Mouse (Mus musculus) CH12.LX (cell line): ENCODE measurements at regions not wholly inside any gene's neighbourhood (a gene's known extent, or its start where the extent isn't known, plus 50 kb on each side); places are given as distances from the start of the nearest gene placed in this dataset.
A peak's percentile ranks its signal among the peaks of the same experiment; 100 is the strongest.

Experiments
- BHLHE40 ChIP-seq: IDR thresholded peaks from 2 replicates; pipeline ENCODE4 v1.6.1; 2011; ENCODE audit warnings: mild to moderate bottlenecking, low read depth, low read length, improper control_type of control experiment
- CTCF ChIP-seq, 2 experiments: IDR thresholded peaks in 1 of 2; conservative IDR thresholded peaks in 1 of 2; 2 replicates each; pipeline ENCODE4 v1.5.1; 2011 to 2012; ENCODE audit warnings: low read depth in 2 of 2, low read length in 2 of 2, improper control_type of control experiment in 1 of 2, inconsistent platforms in 1 of 2, mild to moderate bottlenecking in 1 of 2, moderate library complexity in 1 of 2
- EP300 ChIP-seq: IDR thresholded peaks from 2 replicates; pipeline ENCODE4 v1.6.1; 2011; ENCODE audit warnings: low read length, improper control_type of control experiment
- HCFC1 ChIP-seq: IDR thresholded peaks from 2 replicates; pipeline ENCODE4 v1.6.1; 2012; ENCODE audit warnings: low read depth, mild to moderate bottlenecking, inconsistent platforms, low read length, improper control_type of control experiment
- JUN ChIP-seq: IDR thresholded peaks from 2 replicates; pipeline ENCODE4 v1.6.1; 2011; ENCODE audit warnings: low read depth, mild to moderate bottlenecking, low read length, improper control_type of control experiment, moderate library complexity; ENCODE audit not compliant: insufficient read depth
- MAFK ChIP-seq: IDR thresholded peaks from 2 replicates; pipeline ENCODE4 v1.6.1; 2011; ENCODE audit warnings: low read length, improper control_type of control experiment; ENCODE audit not compliant: insufficient replicate concordance
- MAX ChIP-seq: IDR thresholded peaks from 2 replicates; pipeline ENCODE4 v1.6.1; 2011; ENCODE audit warnings: low read length, improper control_type of control experiment
- MAZ ChIP-seq: IDR thresholded peaks from 2 replicates; pipeline ENCODE4 v1.6.1; 2012; ENCODE audit warnings: low read depth, mild to moderate bottlenecking, inconsistent platforms, low read length, improper control_type of control experiment, moderate library complexity
- MEF2A ChIP-seq: IDR thresholded peaks from 2 replicates; pipeline ENCODE4 v1.6.1; 2014; ENCODE audit warnings: low read depth, mild to moderate bottlenecking, inconsistent platforms, low read length, improper control_type of control experiment, borderline replicate concordance
- POLR2A ChIP-seq: IDR thresholded peaks from 2 replicates; pipeline ENCODE4 v1.6.1; 2011; ENCODE audit warnings: low read depth, mild to moderate bottlenecking, improper control_type of control experiment, low read length
- POLR2AphosphoS2 ChIP-seq: IDR thresholded peaks from 2 replicates; pipeline ENCODE4 v1.6.1; 2011; ENCODE audit warnings: low read depth, low read length, improper control_type of control experiment
- SMC3 ChIP-seq: IDR thresholded peaks from 2 replicates; pipeline ENCODE4 v1.6.1; 2011; ENCODE audit warnings: low read depth, low read length, improper control_type of control experiment
- TCF12 ChIP-seq: IDR thresholded peaks from 2 replicates; pipeline ENCODE4 v1.6.1; 2014; ENCODE audit warnings: low read depth, mild to moderate bottlenecking, inconsistent platforms, low read length, improper control_type of control experiment
- ZC3H11A ChIP-seq: IDR thresholded peaks from 2 replicates; pipeline ENCODE4 v1.6.1; 2012; ENCODE audit warnings: low read depth, mild to moderate bottlenecking, inconsistent platforms, low read length, improper control_type of control experiment

DNA sequence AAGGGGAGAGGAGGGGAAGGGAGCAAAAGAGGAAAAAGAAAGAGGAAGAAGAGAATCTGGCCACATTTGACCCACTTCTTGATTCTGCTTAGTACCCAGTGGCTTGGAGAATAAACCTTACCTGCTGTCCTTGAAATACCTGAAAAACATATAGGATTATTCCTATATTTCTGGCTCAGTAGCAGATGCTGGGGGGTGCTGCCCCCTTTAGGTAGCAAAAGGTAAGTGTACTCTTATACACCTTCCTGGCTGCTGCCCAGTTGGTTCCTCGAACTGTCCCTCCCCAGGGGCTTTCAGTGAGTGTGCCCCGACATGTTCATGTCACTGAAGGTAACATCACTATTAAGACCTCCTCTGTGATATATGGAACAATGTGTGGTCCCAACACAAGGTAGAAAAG lies 180.7 kb upstream of the Kdm8 start:
- TF ChIP-seq MEF2A (no peak), MAFK (no peak), EP300 (no peak), CTCF (conservative IDR thresholded peaks at IDR 0.05 in 1 of 2, IDR thresholded peaks at IDR 0.05 in 1 of 2; ENCODE audit: low read depth in 2 of 2, low read length in 2 of 2) (peak; percentile 11 to 42; a peak in 2 of 4 replicates), POLR2A (no peak), MAX (no peak), TCF12 (no peak), JUN (no peak), SMC3 (no peak), BHLHE40 (no peak), POLR2AphosphoS2 (no peak), MAZ (no peak), HCFC1 (no peak), ZC3H11A (no peak)
